Mouse (Mus musculus) limb, embryonic 13.5 days (tissue): ENCODE data around the gene Fam241b. TPM values are rescaled to one million over a fixed set of nuclear protein-coding genes. Genes with fewer than 3 reads are reported as not detected.

Source experiments
- ATAC-seq: fragments of 200-750 bp; cut with Nextera tagmentation; 2 replicates; pipeline ENCODE4 v1.8.0; 2017; ENCODE audit warnings: low read depth, moderate number of reproducible peaks, moderate TSS enrichment; ENCODE audit not compliant: low FRiP score
- H3K27ac ChIP-seq: fragments of 300-500 bp; sonication (generic); 2 replicates; pipeline ENCODE4 v1.5.1; 2015; ENCODE audit warnings: inconsistent platforms, mild to moderate bottlenecking, moderate library complexity
- H3K27me3 ChIP-seq: fragments of 300-500 bp; sonication (generic); 2 replicates; pipeline ENCODE4 v1.6.1; 2015; ENCODE audit warnings: mild to moderate bottlenecking, inconsistent platforms
- H3K36me3 ChIP-seq: fragments of 300-500 bp; sonication (generic); 2 replicates; pipeline ENCODE4 v1.6.1; 2015; ENCODE audit warnings: inconsistent platforms, mild to moderate bottlenecking, moderate library complexity
- H3K4me1 ChIP-seq: fragments of 300-500 bp; sonication (generic); 2 replicates; pipeline ENCODE4 v1.6.1; 2015; ENCODE audit warnings: inconsistent platforms
- H3K4me2 ChIP-seq: fragments of 300-500 bp; sonication (generic); replicated peaks from 2 replicates; pipeline ENCODE4 v1.6.1; 2015; ENCODE audit warnings: inconsistent platforms, mild to moderate bottlenecking, moderate library complexity
- H3K4me3 ChIP-seq: fragments of 300-500 bp; sonication (generic); 2 replicates; pipeline ENCODE4 v1.5.1; 2015; ENCODE audit warnings: moderate library complexity, mild to moderate bottlenecking, inconsistent platforms
- H3K9ac ChIP-seq: fragments of 300-500 bp; sonication (generic); 2 replicates; pipeline ENCODE4 v1.6.1; 2015; ENCODE audit warnings: mild to moderate bottlenecking, inconsistent platforms
- H3K9me3 ChIP-seq: fragments of 300-500 bp; sonication (generic); 2 replicates; pipeline ENCODE4 v1.6.1; 2016; ENCODE audit warnings: inconsistent platforms
- WGBS: fragments of 180-500 bp; shearing (Covaris S2); methylation state at CpG from one replicate; pipeline ENCODE4 v1.1.7; 2015; 5-methylcytosine and 5-hydroxymethylcytosine counted together
- polyA plus RNA-seq: library from polyadenylated mRNA; unstranded; fragments of >200 nt; fragmentation: Nextera tagmentation; extraction: Ambion mirVana; gene quantifications from 2 replicates; pipeline ENCODE4 v1.2.1, GENCODE M21; 2015

The Fam241b gene
- polyA plus RNA-seq, 1 experiment from 2014 or later, result 16.2 TPM

GRCm38 (mm10) chr10:62172841-62173553 is 29.3 kb upstream of the Fam241b start:
- 5% methylated on average over 9 of the region's 9 CpGs for WGBS
- Histone ChIP-seq H3K9me3 (no peaks in the 10 kb centered on the region), H3K36me3 (no peaks in the 10 kb centered on the region), H3K4me2 (no peak overlapping the region), H3K27me3 (0 out of 2 replicates have a peak, but pooled peaks cover 8% of the 10 kb centered on the region), H3K4me3 (no peak overlapping the region), H3K27ac (no peak overlapping the region), H3K4me1 (peaks cover 5% of the 10 kb centered on the region; the same call in 1 of the 2 replicates), H3K9ac (no peak overlapping the region)
- no peak for ATAC-seq

GRCm38 (mm10) chr10:62162410-62162809 is 18.7 kb upstream of the Fam241b start:
- H3K4me2 ChIP-seq, result no peak overlapping the region
- no peak for ATAC-seq
- no peaks in the 10 kb centered on the region for H3K9me3 ChIP-seq
- no peaks in the 10 kb centered on the region for H3K4me1 ChIP-seq
- H3K27me3 ChIP-seq, result no peaks in the 10 kb centered on the region
- no peaks in the 10 kb centered on the region for H3K36me3 ChIP-seq
- 56% methylated on average over 10 of the region's 10 CpGs for WGBS
- no peak overlapping the region for H3K9ac ChIP-seq
- H3K4me3 ChIP-seq, result no peak overlapping the region
- H3K27ac ChIP-seq, result no peak overlapping the region

GRCm38 (mm10) chr10:62149929-62150328 is 6.2 kb upstream of the Fam241b start:
- 60% methylated on average over 7 of the region's 7 CpGs for WGBS
- H3K4me1 ChIP-seq, result no peaks in the 10 kb centered on the region
- H3K36me3 ChIP-seq, result no peaks in the 10 kb centered on the region
- H3K4me2 ChIP-seq, result no peak overlapping the region
- no peak overlapping the region for H3K27ac ChIP-seq
- H3K27me3 ChIP-seq, result peaks cover 15% of the 10 kb centered on the region
- no peak overlapping the region for H3K9ac ChIP-seq
- H3K4me3 ChIP-seq, result no peak overlapping the region
- H3K9me3 ChIP-seq, result no peaks in the 10 kb centered on the region; the same call in 1 of the 2 replicates
- ATAC-seq, result no peak

GRCm38 (mm10) chr10:62147466-62148248 is 3.9 kb upstream of the Fam241b start:
- Histone ChIP-seq H3K27me3 (peaks cover 23% of the 10 kb centered on the region), H3K4me1 (no peaks in the 10 kb centered on the region), H3K9me3 (no peaks in the 10 kb centered on the region), H3K9ac (no peak overlapping the region), H3K4me3 (no peak overlapping the region), H3K4me2 (no peak overlapping the region), H3K36me3 (no peaks in the 10 kb centered on the region), H3K27ac (no peak overlapping the region)
- ATAC-seq, result no peak
- WGBS, result 62% methylated on average over 12 of the region's 12 CpGs

GRCm38 (mm10) chr10:62145957-62146356 is 2.2 kb upstream of the Fam241b start:
- Histone ChIP-seq H3K27me3 (peaks cover 26% of the 10 kb centered on the region), H3K4me1 (no peaks in the 10 kb centered on the region), H3K27ac (no peak overlapping the region), H3K36me3 (no peaks in the 10 kb centered on the region), H3K9ac (no peak overlapping the region), H3K9me3 (no peaks in the 10 kb centered on the region), H3K4me3 (no peak overlapping the region), H3K4me2 (no peak overlapping the region)
- ATAC-seq, result no peak
- WGBS, result 61% methylated on average over 5 of the region's 5 CpGs

GRCm38 (mm10) chr10:62138040-62138439 is 5.7 kb downstream of the Fam241b start:
- Histone ChIP-seq H3K4me3 (no peak overlapping the region), H3K27me3 (peaks cover 63% of the 10 kb centered on the region), H3K9ac (no peak overlapping the region), H3K4me2 (no peak overlapping the region), H3K27ac (no peak overlapping the region), H3K36me3 (no peaks in the 10 kb centered on the region), H3K9me3 (no peaks in the 10 kb centered on the region), H3K4me1 (peaks cover 7% of the 10 kb centered on the region)
- ATAC-seq, result no peak
- 18% methylated on average over 3 of the region's 3 CpGs for WGBS

GRCm38 (mm10) chr10:62137150-62137549 is 6.6 kb downstream of the Fam241b start:
- no peak overlapping the region for H3K27ac ChIP-seq
- no peak overlapping the region for H3K9ac ChIP-seq
- 5% methylated on average over 4 of the region's 4 CpGs for WGBS
- no peaks in the 10 kb centered on the region for H3K36me3 ChIP-seq
- ATAC-seq, result no peak
- H3K4me1 ChIP-seq, result peaks cover 13% of the 10 kb centered on the region
- peaks cover 72% of the 10 kb centered on the region for H3K27me3 ChIP-seq
- no peaks in the 10 kb centered on the region for H3K9me3 ChIP-seq
- H3K4me2 ChIP-seq, result no peak overlapping the region
- no peak overlapping the region for H3K4me3 ChIP-seq

- ATAC-seq, result no peak
- no peak overlapping the region for H3K27ac ChIP-seq
- peaks cover 13% of the 10 kb centered on the region for H3K4me1 ChIP-seq
- 3% methylated on average over 8 of the region's 8 CpGs for WGBS
- H3K27me3 ChIP-seq, result peaks cover 82% of the 10 kb centered on the region
- no peaks in the 10 kb centered on the region for H3K9me3 ChIP-seq
- no peak overlapping the region for H3K4me3 ChIP-seq
- no peak overlapping the region for H3K9ac ChIP-seq
- H3K4me2 ChIP-seq, result no peak overlapping the region
- H3K36me3 ChIP-seq, result no peaks in the 10 kb centered on the region
These were observed 7.8 kb downstream of the Fam241b start for GRCm38 (mm10) chr10:62135696-62136470.

- under 1% methylated on average over 29 of the region's 29 CpGs for WGBS
- Histone ChIP-seq H3K36me3 (no peaks in the 10 kb centered on the region), H3K4me1 (peaks cover 17% of the 10 kb centered on the region), H3K4me3 (peak within 1 kb of the TSS; percentile 31), H3K4me2 (peak within 1 kb of the TSS; percentile 59), H3K27ac (no peak within 1 kb of the TSS), H3K9me3 (no peaks in the 10 kb centered on the region), H3K27me3 (peaks cover 100% of the 10 kb centered on the region), H3K9ac (no peak within 1 kb of the TSS)
- ATAC-seq, result no peak
These were observed 10.9 kb downstream of the Fam241b start, which contains the start of gene Neurog3 for GRCm38 (mm10) chr10:62132691-62133281. Gene Neurog3 (plus strand): TSS chr10:62133090.

GRCm38 (mm10) chr10:62128316-62128951 is 15.3 kb downstream of the Fam241b start:
- no peak overlapping the region for H3K9ac ChIP-seq
- H3K27ac ChIP-seq, result no peak overlapping the region
- H3K4me3 ChIP-seq, result no peak overlapping the region
- ATAC-seq, result no peak
- no peaks in the 10 kb centered on the region for H3K9me3 ChIP-seq
- H3K4me1 ChIP-seq, result peaks cover 14% of the 10 kb centered on the region
- H3K27me3 ChIP-seq, result peaks cover 87% of the 10 kb centered on the region
- under 1% methylated on average over 31 of the region's 32 CpGs for WGBS
- H3K36me3 ChIP-seq, result no peaks in the 10 kb centered on the region
- no peak overlapping the region for H3K4me2 ChIP-seq

GRCm38 (mm10) chr10:62127711-62128231 is 15.9 kb downstream of the Fam241b start:
- no peak for ATAC-seq
- H3K4me2 ChIP-seq, result no peak overlapping the region
- H3K27ac ChIP-seq, result no peak overlapping the region
- H3K4me1 ChIP-seq, result peaks cover 7% of the 10 kb centered on the region
- no peaks in the 10 kb centered on the region for H3K36me3 ChIP-seq
- peaks cover 80% of the 10 kb centered on the region for H3K27me3 ChIP-seq
- WGBS, result 41% methylated on average over 21 of the region's 21 CpGs
- no peaks in the 10 kb centered on the region for H3K9me3 ChIP-seq
- no peak overlapping the region for H3K9ac ChIP-seq
- H3K4me3 ChIP-seq, result no peak overlapping the region
